Mouse (Mus musculus) ES-E14 (cell line): ENCODE results near the gene Dgkd.

Source experiments
- CHD2 ChIP-seq: IDR thresholded peaks from 2 replicates; pipeline ENCODE4 v1.6.1; 2014; ENCODE audit warnings: mild to moderate bottlenecking, low read depth, low read length, inconsistent platforms
- HCFC1 ChIP-seq: IDR thresholded peaks from 2 replicates; pipeline ENCODE4 v1.6.1; 2012; ENCODE audit warnings: low read length, inconsistent platforms, borderline replicate concordance; ENCODE audit not compliant: insufficient read depth

DNA sequence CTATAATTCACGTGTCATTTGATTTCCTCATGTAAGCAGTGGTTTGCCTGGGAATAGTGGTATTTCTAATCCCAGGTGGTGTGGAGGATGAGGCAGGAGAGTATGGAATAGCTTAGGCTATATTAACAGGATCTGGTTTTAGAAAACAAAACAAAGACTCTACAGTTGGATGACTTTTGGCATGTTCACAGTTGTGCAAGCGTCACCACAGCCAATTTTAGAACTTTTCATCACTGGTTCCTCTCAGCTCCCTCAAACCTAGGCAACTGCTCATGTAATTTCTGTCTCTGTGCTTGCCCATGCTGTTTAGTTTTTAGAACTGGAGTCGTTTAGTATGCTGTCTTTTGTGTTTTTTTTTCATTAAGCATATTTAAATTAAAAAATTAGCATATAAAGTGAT, 3.7 kb downstream of the Dgkd start:
- TF ChIP-seq CHD2 (no peak), HCFC1 (no peak)
